Mouse (Mus musculus): ENCODE results near the gene Gm7030.
"Not testable (repeated sequence)": the region's sequence is repeated elsewhere in the genome, so short reads cannot be mapped to it uniquely, and the experiment has no call there.

The Gm7030 gene

GRCm38 (mm10) chr17:36135421-36136231 lies 6.4 kb upstream of the Gm7030 start:
- DNase-seq: not testable (repeated sequence)

- DNase-seq: no peak
Measured at GRCm38 (mm10) chr17:36131516-36132265, 2.5 kb upstream of the Gm7030 start.

- DNase-seq: not testable (repeated sequence)
Measured at GRCm38 (mm10) chr17:36128525-36128924, 700 bp downstream of the Gm7030 start.

GRCm38 (mm10) chr17:36124111-36124510 lies 5.1 kb downstream of the Gm7030 start:
- DNase-seq: not testable (repeated sequence)

GRCm38 (mm10) chr17:36121352-36122020 lies 7.7 kb downstream of the Gm7030 start, which contains the start of gene Gm19684:
Gene Gm19684, plus strand, starts transcription at chr17:36121678.
- DNase-seq: peak in 1 of 2 experiments; percentile 20

- not testable (repeated sequence) for DNase-seq
Measured at GRCm38 (mm10) chr17:36120839-36121238, 8.4 kb downstream of the Gm7030 start.

GRCm38 (mm10) chr17:36116545-36116944 lies 12.7 kb downstream of the Gm7030 start:
- DNase-seq: not testable (repeated sequence)

GRCm38 (mm10) chr17:36113979-36114593 lies 15.1 kb downstream of the Gm7030 start:
- peak; percentile 28 to 37 for DNase-seq

GRCm38 (mm10) chr17:36111510-36111868 lies 17.7 kb downstream of the Gm7030 start:
- not testable (repeated sequence) for DNase-seq

GRCm38 (mm10) chr17:36110641-36111509 lies 18.4 kb downstream of the Gm7030 start:
- DNase-seq: not testable (repeated sequence)

GRCm38 (mm10) chr17:36110129-36110528 lies 19.1 kb downstream of the Gm7030 start:
- DNase-seq: not testable (repeated sequence)

GRCm38 (mm10) chr17:36102091-36102490 lies 27.1 kb downstream of the Gm7030 start:
- peak in 1 of 2 experiments; percentile 9 for DNase-seq

GRCm38 (mm10) chr17:36099603-36100002 lies 29.6 kb downstream of the Gm7030 start:
- not testable (repeated sequence) for DNase-seq

- no peak for DNase-seq
Measured at GRCm38 (mm10) chr17:36093936-36094335, 35.3 kb downstream of the Gm7030 start.

- not testable (repeated sequence) for DNase-seq
Measured at GRCm38 (mm10) chr17:36092520-36092919, 36.7 kb downstream of the Gm7030 start.

GRCm38 (mm10) chr17:36091933-36092332 lies 37.3 kb downstream of the Gm7030 start:
- not testable (repeated sequence) for DNase-seq

- DNase-seq: not testable (repeated sequence)
Measured at GRCm38 (mm10) chr17:36085976-36086375, 43.2 kb downstream of the Gm7030 start.

GRCm38 (mm10) chr17:36083870-36084451 lies 45.3 kb downstream of the Gm7030 start:
- peak in 1 of 2 experiments; percentile 3 for DNase-seq

- peak; percentile 4 to 15 for DNase-seq
Measured at GRCm38 (mm10) chr17:36083266-36083869, 45.9 kb downstream of the Gm7030 start.

GRCm38 (mm10) chr17:36082519-36083232 lies 46.5 kb downstream of the Gm7030 start:
- peak in 1 of 2 experiments; percentile 3 for DNase-seq

All from cerebellum, adult 18-20 months (tissue).